Mouse (Mus musculus) thymus, postnatal 4 days (tissue): ENCODE results near the gene Rsrc1.

Source experiments
- DNase-seq: peaks from one replicate; pipeline ENCODE4 v3.0.0; 2021

The Rsrc1 gene

GRCm38 (mm10) chr3:67284039-67284438, 302.8 kb downstream of the Rsrc1 start:
- DNase-seq, result no peak

DNA sequence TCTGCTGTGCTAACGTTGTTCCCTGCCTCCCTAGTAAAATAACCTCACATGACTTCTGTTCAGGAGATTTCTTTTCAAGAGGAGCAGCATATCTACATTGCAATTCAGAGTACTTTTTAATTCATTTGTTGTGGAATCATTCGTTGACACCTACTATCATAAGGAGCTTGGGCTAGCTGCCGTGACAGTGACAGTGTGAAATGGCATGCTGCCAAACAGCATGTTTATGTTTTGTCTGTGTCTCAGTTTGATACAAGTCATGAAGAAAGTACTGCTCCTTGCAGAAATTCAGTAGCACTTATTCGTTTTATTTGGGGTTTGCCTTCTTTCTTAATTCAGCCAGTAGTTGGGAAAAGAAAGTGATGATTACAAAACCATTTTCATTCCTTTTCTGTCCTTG, 303.7 kb downstream of the Rsrc1 start:
- no peak for DNase-seq

GRCm38 (mm10) chr3:67288664-67289063, 307.5 kb downstream of the Rsrc1 start:
- DNase-seq, result no peak

- DNase-seq, result no peak
Observed at GRCm38 (mm10) chr3:67289482-67289881, 308.3 kb downstream of the Rsrc1 start.

DNA sequence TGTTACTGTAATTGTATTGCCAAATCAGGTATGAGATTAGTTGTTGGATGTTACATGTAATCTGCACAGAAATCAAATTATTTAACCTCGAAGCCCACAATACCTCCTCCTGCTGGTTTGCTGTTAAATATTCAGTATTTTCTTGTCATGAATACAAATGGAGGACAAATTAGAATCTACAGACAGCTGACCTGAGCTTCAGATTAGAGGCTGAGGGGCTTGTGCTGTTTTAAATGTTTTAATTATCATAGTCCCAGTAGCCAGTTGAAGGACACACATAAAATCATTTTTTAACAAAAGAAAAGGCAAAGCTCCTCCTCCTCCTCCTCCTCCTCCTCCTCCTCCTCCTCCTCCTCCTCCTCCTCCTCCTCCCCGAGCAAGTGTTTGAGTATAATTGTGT, 327.5 kb downstream of the Rsrc1 start:
- DNase-seq, result no peak

- no peak for DNase-seq
Observed at GRCm38 (mm10) chr3:67309644-67310311, 328.6 kb downstream of the Rsrc1 start.

DNA sequence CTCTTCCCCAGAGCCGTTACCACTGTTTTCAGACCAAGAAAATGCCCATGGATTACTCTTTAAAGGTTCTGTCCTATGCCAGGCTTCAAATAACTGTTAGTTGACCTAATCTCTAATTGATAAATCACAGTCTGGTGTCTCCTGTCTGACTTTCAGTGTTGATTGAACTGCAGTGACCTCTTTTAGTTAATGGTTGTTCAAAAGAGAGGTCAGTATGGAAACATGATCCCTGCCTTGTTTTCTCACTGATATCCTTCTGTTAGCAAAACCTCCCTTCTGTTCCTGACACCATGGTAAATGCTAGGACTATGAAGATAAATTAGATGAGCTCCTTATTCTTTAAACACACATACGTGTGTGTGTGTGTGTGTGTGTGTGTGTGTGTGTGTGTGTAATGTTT, 330.2 kb downstream of the Rsrc1 start:
- no peak for DNase-seq

DNA sequence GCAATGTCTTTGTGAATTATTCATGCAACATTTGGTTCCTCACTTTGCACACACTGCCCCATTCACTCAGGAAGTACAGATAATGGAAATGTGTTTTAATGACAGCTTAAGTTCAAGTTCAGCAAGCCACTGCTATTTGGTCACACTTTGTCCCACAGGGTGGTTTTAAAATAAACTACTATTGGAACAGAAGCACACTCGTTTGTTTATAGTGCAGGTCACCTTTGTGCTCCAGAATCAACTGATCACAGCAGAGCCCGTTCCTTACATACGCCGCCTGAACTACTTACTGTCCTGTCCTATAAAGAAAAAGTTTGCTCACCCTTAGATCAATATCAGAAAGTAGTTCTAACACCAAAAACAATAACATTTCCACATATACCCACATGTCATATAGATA, 341.2 kb downstream of the Rsrc1 start:
- no peak for DNase-seq

DNA sequence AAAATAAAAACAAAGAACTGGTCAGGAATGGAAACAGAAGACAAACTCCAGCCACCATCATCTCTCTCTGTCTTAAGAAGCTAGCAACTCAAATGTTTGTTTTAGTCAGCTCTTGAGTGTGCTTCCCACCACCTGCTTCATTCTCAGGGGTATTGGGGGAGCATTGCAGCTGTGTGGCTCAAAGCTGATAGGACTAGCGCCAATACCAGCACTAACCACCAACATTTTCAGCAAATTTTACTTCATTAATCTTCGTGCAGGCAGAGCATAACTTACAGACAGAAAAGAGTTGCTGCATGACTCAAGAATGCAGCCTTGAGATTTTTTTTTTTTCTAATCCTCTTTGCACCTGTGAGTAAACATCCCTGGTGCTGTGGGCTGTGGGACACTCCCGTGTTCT, 358.4 kb downstream of the Rsrc1 start:
- DNase-seq, result no peak

GRCm38 (mm10) chr3:67340921-67341320, 359.7 kb downstream of the Rsrc1 start:
- no peak for DNase-seq

DNA sequence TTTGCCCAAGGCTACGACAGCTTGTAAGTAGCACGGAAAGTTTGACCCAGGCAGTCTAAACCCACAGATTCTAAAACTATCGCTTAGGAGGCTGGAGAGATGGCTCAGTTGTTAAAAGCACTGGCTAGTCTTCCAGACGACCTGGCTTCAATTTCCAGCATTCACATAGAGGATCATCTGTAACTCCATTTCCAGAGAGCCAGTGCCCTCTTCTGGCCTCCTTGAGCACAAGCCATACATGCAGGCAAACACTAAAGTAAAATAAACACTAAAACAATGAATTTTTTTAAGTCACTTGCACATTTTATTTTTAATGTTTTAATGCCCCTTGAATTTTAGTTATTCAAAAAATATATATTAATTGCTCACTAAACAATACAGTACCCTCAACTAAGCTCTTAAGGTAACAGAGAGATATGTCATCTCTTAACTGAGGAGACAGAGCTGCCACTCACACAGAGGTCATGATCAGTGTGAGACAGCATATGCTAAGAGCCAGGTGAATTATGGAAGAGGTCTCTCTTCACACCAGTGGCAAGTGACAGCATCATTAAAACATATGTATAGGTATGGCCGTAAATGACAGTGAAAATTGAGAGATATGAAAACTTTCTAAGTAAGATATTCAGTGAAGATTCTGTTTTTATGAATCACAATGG, 361.9 kb downstream of the Rsrc1 start:
- no peak for DNase-seq

- peak; percentile 71 for DNase-seq
Observed at GRCm38 (mm10) chr3:67344599-67344998, 363.4 kb downstream of the Rsrc1 start.

GRCm38 (mm10) chr3:67346674-67347073, 365.5 kb downstream of the Rsrc1 start:
- DNase-seq, result no peak

DNA sequence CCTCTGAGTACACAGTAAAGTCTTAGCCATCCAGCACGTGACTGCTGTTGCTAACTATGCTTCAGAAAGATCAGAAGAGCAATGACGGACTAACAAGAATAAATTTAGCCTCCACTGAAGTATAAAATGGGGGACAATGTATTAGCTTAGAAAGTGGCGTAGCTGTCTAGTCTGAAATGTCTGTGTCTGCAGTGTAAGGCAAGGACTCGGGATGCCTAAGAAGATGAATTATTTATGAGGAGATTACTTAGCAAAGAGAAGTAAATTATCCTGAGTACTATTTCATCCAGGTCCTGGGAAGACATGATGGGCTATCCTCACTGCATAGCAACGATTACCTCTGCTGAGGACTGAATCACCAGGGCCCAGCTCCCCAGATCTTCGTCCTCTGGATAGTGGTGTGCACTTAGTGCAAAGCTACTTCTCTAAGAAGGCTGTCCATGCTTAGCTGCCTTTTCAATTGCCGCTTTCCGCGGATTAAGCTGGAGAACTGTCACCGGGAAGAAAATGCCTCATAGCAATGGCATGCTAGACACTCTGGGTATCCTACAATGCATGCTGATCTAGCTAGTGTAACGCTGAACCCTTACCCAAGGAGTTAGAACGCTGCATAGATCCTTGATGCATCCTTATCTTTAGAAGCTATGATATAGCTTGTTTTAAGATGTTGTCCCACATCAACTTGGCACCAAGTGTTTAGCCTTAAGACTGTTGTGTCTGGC, 370.4 kb downstream of the Rsrc1 start:
- no peak for DNase-seq

GRCm38 (mm10) chr3:67352128-67352762, 371.1 kb downstream of the Rsrc1 start:
- peak; percentile 59 for DNase-seq

- DNase-seq, result peak; percentile 8
Observed at GRCm38 (mm10) chr3:67352763-67353149, 371.6 kb downstream of the Rsrc1 start.

DNA sequence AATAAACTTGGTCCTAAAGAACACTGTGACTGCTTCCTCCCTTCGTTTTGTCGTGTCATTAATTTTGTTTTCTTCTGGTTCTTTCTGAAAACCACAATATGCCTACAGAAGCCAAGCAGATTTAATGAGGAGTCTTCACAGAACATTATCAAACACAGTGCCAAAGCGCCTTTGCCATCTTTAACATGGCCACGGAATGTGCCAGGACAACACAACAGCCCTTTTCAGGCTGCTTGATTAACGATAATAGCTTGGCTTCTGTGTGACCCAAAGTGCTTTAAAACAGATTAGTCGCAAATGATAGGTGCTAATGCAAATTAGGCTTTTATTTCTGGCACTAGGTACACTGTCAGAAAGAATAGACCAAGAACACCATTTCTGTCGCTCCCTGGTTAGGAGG, 377.2 kb downstream of the Rsrc1 start:
- DNase-seq, result no peak

DNA sequence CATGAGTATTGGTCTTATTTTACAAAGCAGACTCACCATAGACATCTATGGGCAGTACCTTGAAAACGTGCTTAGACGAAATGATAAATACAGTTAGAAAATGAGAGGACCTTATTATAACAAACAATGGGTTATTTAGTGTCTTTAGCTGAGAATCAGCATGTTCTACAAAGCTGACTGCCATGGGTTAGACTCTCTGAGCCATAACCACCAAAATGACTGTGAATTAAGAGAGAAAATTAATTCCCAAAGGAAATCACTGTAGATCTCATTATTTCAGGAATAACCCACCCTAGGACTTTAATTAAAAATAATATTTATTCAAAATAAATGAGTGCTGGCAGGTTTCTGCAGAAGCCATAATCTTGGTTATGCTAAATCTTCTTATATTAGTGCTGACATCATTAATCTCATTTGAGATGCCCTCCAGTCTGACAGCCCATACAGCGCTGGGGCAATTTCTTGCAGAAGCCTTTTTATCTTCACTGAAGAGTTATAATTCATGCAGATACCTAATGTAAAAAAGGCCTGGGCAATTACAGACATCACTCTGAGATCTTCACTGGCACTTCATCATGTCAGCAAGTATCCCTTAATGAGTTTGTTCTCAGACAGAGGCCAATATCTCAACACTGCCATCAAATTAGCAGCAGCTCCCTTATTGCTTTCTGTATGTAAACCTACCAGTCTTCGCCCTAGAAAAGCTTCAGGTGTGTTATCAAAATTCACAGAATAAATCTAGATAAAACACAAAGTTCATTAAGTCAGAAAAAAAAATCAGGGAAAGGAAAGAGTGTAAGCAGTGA, 385.1 kb downstream of the Rsrc1 start:
- no peak for DNase-seq

GRCm38 (mm10) chr3:67367481-67367880, 386.3 kb downstream of the Rsrc1 start:
- DNase-seq, result no peak

- DNase-seq, result no peak
Observed at GRCm38 (mm10) chr3:67369407-67370079, 388.4 kb downstream of the Rsrc1 start.

- DNase-seq, result no peak
Observed at GRCm38 (mm10) chr3:67372194-67372593, 391.0 kb downstream of the Rsrc1 start.

- DNase-seq, result no peak
Observed at GRCm38 (mm10) chr3:67372781-67373180, 391.6 kb downstream of the Rsrc1 start.
